Mouse (Mus musculus) kidney, embryonic 14.5 days (tissue): Measurements from ENCODE around the gene 1700020A23Rik. TPM values are rescaled to one million over a fixed set of nuclear protein-coding genes. Genes with fewer than 3 reads are reported as not detected.

Experiments used
- ATAC-seq: fragments of 200-750 bp; cut with Nextera tagmentation; 2 replicates; pipeline ENCODE4 v1.8.0; 2017; ENCODE audit warnings: moderate number of reproducible peaks, mild to moderate bottlenecking, moderate TSS enrichment, moderate library complexity; ENCODE audit not compliant: low FRiP score, low TSS enrichment
- H3K27ac ChIP-seq: fragments of 300-500 bp; sonication (generic); 2 replicates; pipeline ENCODE4 v1.5.1; 2014; ENCODE audit warnings: low read depth, mild to moderate bottlenecking, low read length, moderate library complexity, mixed read lengths
- H3K27me3 ChIP-seq: fragments of 300-500 bp; sonication (generic); 2 replicates; pipeline ENCODE4 v1.6.1; 2014; ENCODE audit warnings: mild to moderate bottlenecking, low read length; ENCODE audit not compliant: control insufficient read depth, insufficient read depth
- H3K36me3 ChIP-seq: fragments of 300-500 bp; sonication (generic); 2 replicates; pipeline ENCODE4 v1.6.1; 2014; ENCODE audit warnings: low read length, mixed read lengths; ENCODE audit not compliant: control insufficient read depth, insufficient read depth
- H3K4me1 ChIP-seq: fragments of 300-500 bp; sonication (generic); 2 replicates; pipeline ENCODE4 v1.6.1; 2014; ENCODE audit warnings: low read length, mixed read lengths; ENCODE audit not compliant: control insufficient read depth, insufficient read depth
- H3K4me2 ChIP-seq: fragments of 300-500 bp; sonication (generic); replicated peaks from 2 replicates; pipeline ENCODE4 v1.6.1; 2014; ENCODE audit warnings: low read depth, mild to moderate bottlenecking, low read length
- H3K4me3 ChIP-seq: fragments of 300-500 bp; sonication (generic); 2 replicates; pipeline ENCODE4 v1.5.1; 2014; ENCODE audit warnings: mild to moderate bottlenecking, low read length
- H3K9ac ChIP-seq: fragments of 300-500 bp; sonication (generic); 2 replicates; pipeline ENCODE4 v1.6.1; 2014; ENCODE audit warnings: low read depth, mild to moderate bottlenecking, low read length, moderate library complexity
- H3K9me3 ChIP-seq: fragments of 300-500 bp; sonication (generic); 2 replicates; pipeline ENCODE4 v1.6.1; 2016; ENCODE audit warnings: low read length; ENCODE audit not compliant: control insufficient read depth
- WGBS: fragments of 180-500 bp; shearing (Covaris S2); extraction: QIAGEN DNeasy Blood & Tissue Kit; methylation state at CpG from one replicate; pipeline ENCODE4 v1.1.7; 2014; 5-methylcytosine and 5-hydroxymethylcytosine counted together
- polyA plus RNA-seq: library from polyadenylated mRNA; unstranded; fragments of >200 nt; fragmentation: Nextera tagmentation; extraction: Ambion mirVana; gene quantifications from 2 replicates; pipeline ENCODE4 v1.2.1, GENCODE M21; 2014

The 1700020A23Rik gene
- polyA plus RNA-seq, 1 experiment from 2014 or later, result not detected

- Histone ChIP-seq H3K27me3 (no peaks in the 10 kb centered on the region; the same call in 1 of the 2 replicates), H3K9me3 (no peaks in the 10 kb centered on the region), H3K4me2 (no peak overlapping the region), H3K27ac (no peak overlapping the region), H3K9ac (no peak overlapping the region), H3K36me3 (no peaks in the 10 kb centered on the region), H3K4me3 (no peak overlapping the region), H3K4me1 (no peaks in the 10 kb centered on the region)
- 51% methylated on average over 6 of the region's 6 CpGs for WGBS
- 0 out of 2 replicates have a peak, but pooled peaks have one; percentile 28 for ATAC-seq
These were observed 21.2 kb upstream of the 1700020A23Rik start for GRCm38 (mm10) chr2:130383895-130384294.

GRCm38 (mm10) chr2:130386212-130386611 is 18.8 kb upstream of the 1700020A23Rik start:
- Histone ChIP-seq H3K27ac (no peak overlapping the region), H3K36me3 (peaks cover 8% of the 10 kb centered on the region; the same call in 1 of the 2 replicates), H3K4me3 (no peak overlapping the region), H3K9ac (no peak overlapping the region), H3K4me1 (0 out of 2 replicates have a peak, but pooled peaks cover 7% of the 10 kb centered on the region), H3K27me3 (no peaks in the 10 kb centered on the region), H3K4me2 (no peak overlapping the region), H3K9me3 (no peaks in the 10 kb centered on the region)
- 65% methylated on average over 1 of the region's 1 CpGs for WGBS
- no peak for ATAC-seq

GRCm38 (mm10) chr2:130388796-130389195 is 16.3 kb upstream of the 1700020A23Rik start:
- no peak for ATAC-seq
- H3K4me3 ChIP-seq, result no peak overlapping the region
- H3K9ac ChIP-seq, result no peak overlapping the region
- WGBS, result 80% methylated on average over 2 of the region's 2 CpGs
- H3K36me3 ChIP-seq, result peaks cover 18% of the 10 kb centered on the region
- no peak overlapping the region for H3K4me2 ChIP-seq
- H3K27me3 ChIP-seq, result no peaks in the 10 kb centered on the region
- H3K4me1 ChIP-seq, result 0 out of 2 replicates have a peak, but pooled peaks cover 7% of the 10 kb centered on the region
- H3K9me3 ChIP-seq, result no peaks in the 10 kb centered on the region
- no peak overlapping the region for H3K27ac ChIP-seq

GRCm38 (mm10) chr2:130390993-130391625 is 13.9 kb upstream of the 1700020A23Rik start:
- 0 out of 2 replicates have a peak, but pooled peaks cover 7% of the 10 kb centered on the region for H3K4me1 ChIP-seq
- peak; percentile 58; the same call in 1 of the 2 replicates for ATAC-seq
- peaks cover 35% of the 10 kb centered on the region for H3K36me3 ChIP-seq
- no peak overlapping the region for H3K4me2 ChIP-seq
- H3K9me3 ChIP-seq, result no peaks in the 10 kb centered on the region
- H3K27ac ChIP-seq, result no peak overlapping the region
- H3K27me3 ChIP-seq, result no peaks in the 10 kb centered on the region
- no peak overlapping the region for H3K4me3 ChIP-seq
- H3K9ac ChIP-seq, result no peak overlapping the region
- 52% methylated on average over 11 of the region's 11 CpGs for WGBS

- Histone ChIP-seq H3K27me3 (no peaks in the 10 kb centered on the region), H3K4me3 (no peak overlapping the region), H3K4me1 (peaks cover 16% of the 10 kb centered on the region), H3K4me2 (no peak overlapping the region), H3K9me3 (no peaks in the 10 kb centered on the region), H3K9ac (no peak overlapping the region), H3K27ac (no peak overlapping the region), H3K36me3 (peaks cover 35% of the 10 kb centered on the region)
- WGBS, result 65% methylated on average over 3 of the region's 3 CpGs
- ATAC-seq, result no peak
These were observed 12.2 kb upstream of the 1700020A23Rik start for GRCm38 (mm10) chr2:130392836-130393235.

DNA sequence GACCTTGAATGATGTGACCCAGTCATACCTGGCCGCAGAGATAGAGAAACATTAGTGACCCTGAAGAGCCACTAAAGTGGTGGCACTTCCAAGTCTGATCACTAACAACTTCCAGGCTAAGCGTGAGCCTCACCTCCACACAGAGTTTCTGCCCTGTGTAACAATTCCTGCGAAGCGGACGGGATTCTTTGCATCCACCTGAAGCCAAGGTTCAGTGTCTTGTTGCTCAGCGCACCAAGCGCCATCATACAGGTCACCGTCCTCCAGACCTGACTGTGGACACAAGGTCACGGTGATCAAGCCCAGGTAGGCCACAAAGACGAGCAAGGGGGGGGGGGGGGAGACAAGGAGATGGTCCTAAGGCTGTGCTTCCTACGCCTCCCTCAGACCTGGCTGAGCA is 9.4 kb upstream of the 1700020A23Rik start:
- no peak overlapping the region for H3K9ac ChIP-seq
- WGBS, result 91% methylated on average over 11 of the region's 11 CpGs

DNA sequence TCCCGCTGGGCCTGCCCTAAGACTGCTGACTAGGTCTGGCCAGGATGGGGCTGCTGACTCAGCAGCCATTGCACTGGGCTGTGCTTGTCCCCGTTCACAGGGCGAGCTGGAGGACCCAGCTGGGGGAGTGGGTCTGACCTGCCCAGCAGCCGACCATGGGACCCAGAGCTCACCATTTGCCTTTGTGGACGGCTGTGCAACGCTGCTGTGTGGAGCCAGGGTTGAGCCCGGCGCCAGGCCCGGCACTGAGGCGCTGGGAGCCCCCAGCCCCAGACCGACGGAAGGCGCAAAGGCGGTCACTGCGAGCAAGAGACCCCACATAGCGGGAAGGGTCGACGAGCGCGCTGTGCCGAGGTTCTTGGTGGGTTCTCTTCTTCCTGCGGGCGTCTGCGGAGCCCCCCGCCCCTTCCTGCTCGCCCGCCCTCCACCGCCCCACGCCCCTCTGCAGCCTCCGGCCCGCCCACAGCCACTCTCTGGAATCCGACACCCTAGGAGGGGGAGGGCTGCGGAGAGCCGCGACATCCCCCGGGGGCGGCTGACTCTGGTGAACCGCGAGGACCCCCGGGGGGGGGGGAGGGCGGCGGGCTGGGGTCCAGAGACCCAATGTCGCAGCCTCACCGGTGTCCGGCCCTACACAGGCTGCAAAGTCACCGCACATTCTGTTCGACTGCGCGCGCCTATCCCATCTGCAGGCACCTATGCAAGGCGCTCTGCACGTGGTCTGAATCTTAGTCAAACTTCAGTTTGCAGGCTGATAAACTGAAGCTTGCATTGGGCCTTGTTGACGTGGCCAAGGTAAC is 7.7 kb upstream of the 1700020A23Rik start, which contains the start of gene Cpxm1:
Gene Cpxm1 (minus strand): TSS at position 389 of the 800 bp plus-strand sequence.
- WGBS, result under 1% methylated on average over 52 of the region's 53 CpGs
- Histone ChIP-seq H3K27ac (peak within 1 kb of the TSS; percentile 68; the same call in 1 of the 2 replicates), H3K9me3 (no peaks in the 10 kb centered on the region), H3K4me1 (peaks cover 13% of the 10 kb centered on the region), H3K9ac (peak within 1 kb of the TSS; percentile 78), H3K36me3 (peaks cover 24% of the 10 kb centered on the region), H3K4me2 (peak within 1 kb of the TSS; percentile 90), H3K4me3 (peak within 1 kb of the TSS; percentile 72), H3K27me3 (no peaks in the 10 kb centered on the region)
- ATAC-seq, result peak; percentile 93

More for the DNA sequence above, 9.4 kb upstream of the 1700020A23Rik start:
- Histone ChIP-seq H3K36me3 (peaks cover 31% of the 10 kb centered on the region), H3K4me3 (no peak overlapping the region), H3K4me2 (no peak overlapping the region), H3K9me3 (no peaks in the 10 kb centered on the region), H3K27ac (no peak overlapping the region), H3K4me1 (peaks cover 16% of the 10 kb centered on the region), H3K27me3 (no peaks in the 10 kb centered on the region)
- ATAC-seq, result no peak

DNA sequence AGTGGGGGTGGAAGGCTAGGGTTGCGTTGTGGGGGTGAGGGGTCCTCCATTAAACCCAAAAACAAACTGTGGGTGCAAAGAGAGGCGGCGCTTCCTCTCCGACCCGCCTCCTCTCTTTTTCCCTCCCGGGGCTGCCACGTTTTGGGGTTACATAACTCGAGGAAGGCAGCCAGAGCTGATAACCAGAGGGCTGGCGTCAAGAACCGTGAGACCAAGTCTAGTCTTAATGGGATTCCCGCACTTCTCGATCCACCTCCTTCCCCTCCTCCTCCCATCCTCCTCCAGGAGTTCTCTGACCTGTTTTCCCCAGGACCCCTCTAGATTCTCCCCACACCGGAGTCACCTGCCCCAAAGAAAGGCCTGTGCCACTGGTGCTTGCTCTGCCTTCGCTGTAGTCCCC is 7.0 kb upstream of the 1700020A23Rik start:
- ATAC-seq, result no peak
- Histone ChIP-seq H3K4me3 (peak overlapping the region; percentile 72), H3K9me3 (no peaks in the 10 kb centered on the region), H3K9ac (peak overlapping the region; percentile 78), H3K4me1 (peaks cover 13% of the 10 kb centered on the region), H3K27ac (no peak overlapping the region), H3K4me2 (peak overlapping the region; percentile 90), H3K27me3 (no peaks in the 10 kb centered on the region), H3K36me3 (peaks cover 20% of the 10 kb centered on the region)
- WGBS, result 14% methylated on average over 12 of the region's 14 CpGs

DNA sequence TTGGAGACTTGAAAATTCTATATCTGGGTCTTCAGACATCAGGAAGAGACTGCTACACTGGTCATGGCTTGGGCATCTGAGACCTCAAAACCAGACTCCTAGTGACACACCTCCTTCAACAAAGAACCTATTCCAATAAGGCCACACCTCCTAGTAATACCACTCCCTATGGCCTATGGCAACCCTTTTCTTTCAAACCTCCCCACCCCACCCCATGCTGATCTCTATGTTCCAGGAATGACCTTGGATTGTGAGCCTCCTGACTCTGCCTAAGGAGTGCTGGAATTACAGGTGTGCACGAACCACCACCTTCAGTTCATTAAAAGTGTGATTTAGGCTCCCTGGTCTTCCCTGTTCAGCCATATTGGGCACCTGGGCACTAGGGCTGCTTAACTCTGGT is 5.0 kb upstream of the 1700020A23Rik start:
- Histone ChIP-seq H3K36me3 (peaks cover 8% of the 10 kb centered on the region; the same call in 1 of the 2 replicates), H3K4me3 (no peak overlapping the region), H3K4me2 (no peak overlapping the region), H3K27ac (no peak overlapping the region), H3K27me3 (no peaks in the 10 kb centered on the region), H3K9me3 (no peaks in the 10 kb centered on the region), H3K9ac (no peak overlapping the region), H3K4me1 (peaks cover 13% of the 10 kb centered on the region)
- WGBS, result 88% methylated on average over 1 of the region's 1 CpGs
- no peak for ATAC-seq
